Mouse (Mus musculus) cerebellum, postnatal 10 days (tissue): ENCODE data around the gene Insc.

ENCODE experiments used
- DNase-seq, 2 experiments: peaks; one replicate each; pipeline ENCODE4 v3.0.0; 2021; ENCODE audit warnings: mixed read lengths in 2 of 2

Gene Insc

GRCm38 (mm10) chr7:114765273-114765672 lies 21.8 kb downstream of the Insc start:
- peak in 1 of 2 experiments; percentile 10 for DNase-seq

GRCm38 (mm10) chr7:114766523-114766922 lies 23.0 kb downstream of the Insc start:
- no peak for DNase-seq

GRCm38 (mm10) chr7:114768516-114768915 lies 25.0 kb downstream of the Insc start:
- DNase-seq, result no peak

- no peak for DNase-seq
Measured at GRCm38 (mm10) chr7:114769041-114769440, 25.5 kb downstream of the Insc start.

- no peak for DNase-seq
Measured at GRCm38 (mm10) chr7:114770586-114770985, 27.1 kb downstream of the Insc start.

- DNase-seq, result no peak
Measured at GRCm38 (mm10) chr7:114771801-114772200, 28.3 kb downstream of the Insc start.

- no peak for DNase-seq
Measured at GRCm38 (mm10) chr7:114773781-114774180, 30.3 kb downstream of the Insc start.

GRCm38 (mm10) chr7:114775856-114776255 lies 32.4 kb downstream of the Insc start:
- no peak for DNase-seq

GRCm38 (mm10) chr7:114778156-114778770 lies 34.8 kb downstream of the Insc start:
- DNase-seq, result no peak

- no peak for DNase-seq
Measured at GRCm38 (mm10) chr7:114779056-114779660, 35.7 kb downstream of the Insc start.

- DNase-seq, result no peak
Measured at GRCm38 (mm10) chr7:114783291-114783690, 39.8 kb downstream of the Insc start.

GRCm38 (mm10) chr7:114791087-114791486 lies 47.6 kb downstream of the Insc start:
- no peak for DNase-seq

- DNase-seq, result no peak
Measured at GRCm38 (mm10) chr7:114792026-114792425, 48.5 kb downstream of the Insc start.

GRCm38 (mm10) chr7:114794400-114794799 lies 50.9 kb downstream of the Insc start:
- no peak for DNase-seq

GRCm38 (mm10) chr7:114802576-114802975 lies 59.1 kb downstream of the Insc start:
- DNase-seq, result peak; percentile 25 to 40

- DNase-seq, result no peak
Measured at GRCm38 (mm10) chr7:114805311-114805710, 61.8 kb downstream of the Insc start.

- DNase-seq, result no peak
Measured at GRCm38 (mm10) chr7:114807343-114807742, 63.8 kb downstream of the Insc start.

- DNase-seq, result no peak
Measured at GRCm38 (mm10) chr7:114808341-114808740, 64.8 kb downstream of the Insc start.

GRCm38 (mm10) chr7:114817291-114817806 lies 73.9 kb downstream of the Insc start:
- peak; percentile 94 to 95 for DNase-seq

GRCm38 (mm10) chr7:114817879-114818278 lies 74.4 kb downstream of the Insc start:
- peak; percentile 17 to 26 for DNase-seq

GRCm38 (mm10) chr7:114818351-114818750 lies 74.9 kb downstream of the Insc start:
- no peak for DNase-seq

- DNase-seq, result no peak
Measured at GRCm38 (mm10) chr7:114818836-114819235, 75.3 kb downstream of the Insc start.

GRCm38 (mm10) chr7:114822736-114823135 lies 79.2 kb downstream of the Insc start:
- DNase-seq, result no peak

GRCm38 (mm10) chr7:114827360-114827759 lies 83.9 kb downstream of the Insc start:
- DNase-seq, result peak; percentile 29 to 30
